Mouse (Mus musculus) thymus, postnatal 0 days (tissue): ENCODE measurements at regions not wholly inside any gene's neighbourhood (a gene's known extent, or its start where the extent isn't known, plus 50 kb on each side); places are given as distances from the start of the nearest gene placed in this dataset.
"Not testable (repeated sequence)": the region's sequence is repeated elsewhere in the genome, so short reads cannot be mapped to it uniquely, and the experiment has no call there.

ENCODE experiments used
- DNase-seq: peaks from one replicate; pipeline ENCODE4 v3.0.0-alpha.2; 2015; ENCODE audit warnings: low spot score

GRCm38 (mm10) chr7:29639591-29639990 is 87.2 kb downstream of the Catsperg2 start:
- not testable (repeated sequence) for DNase-seq

GRCm38 (mm10) chr7:29602356-29602755 is 83.9 kb upstream of the Sipa1l3 start:
- no peak for DNase-seq

- no peak for DNase-seq
Measured at GRCm38 (mm10) chr7:29601337-29601736, 82.9 kb upstream of the Sipa1l3 start.

- peak; percentile 58 for DNase-seq
Measured at GRCm38 (mm10) chr7:29597291-29597690, 78.8 kb upstream of the Sipa1l3 start.

GRCm38 (mm10) chr7:29578128-29578527 is 59.7 kb upstream of the Sipa1l3 start:
- DNase-seq, result no peak

GRCm38 (mm10) chr7:29575606-29576005 is 57.2 kb upstream of the Sipa1l3 start:
- no peak for DNase-seq
